Mouse (Mus musculus): ENCODE measurements around the gene Casp9.
"Not testable (repeated sequence)": the region's sequence is repeated elsewhere in the genome, so short reads cannot be mapped to it uniquely, and the experiment has no call there.

DNA sequence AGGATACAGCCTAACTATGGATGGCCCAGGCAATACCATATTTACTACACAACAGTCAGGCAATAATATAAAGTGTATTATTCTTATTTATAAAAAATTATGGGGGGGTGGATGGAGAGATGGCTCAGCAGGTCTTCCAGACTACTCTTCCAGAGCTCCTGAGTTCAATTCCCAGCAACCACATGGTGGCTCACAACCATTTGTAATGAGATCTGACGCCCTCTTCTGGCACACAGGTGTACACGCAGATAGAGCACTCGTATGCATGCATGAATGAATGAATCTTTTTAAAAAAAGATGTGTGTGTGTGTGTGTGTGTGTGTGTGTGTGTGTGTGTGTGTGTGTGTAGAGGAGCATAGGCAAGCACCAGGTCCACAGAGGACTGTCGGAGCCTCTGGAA is 20.4 kb upstream of the Casp9 start:
- not testable (repeated sequence) for TF ChIP-seq CTCF, POLR2A (IDR thresholded peaks at IDR 0.05; ENCODE audit: extremely low read depth, insufficient read depth, low read length)

All from cortical plate, adult 2 months (tissue).